Mouse (Mus musculus): ENCODE measurements around the gene Dgki. TPM values are rescaled to one million over a fixed set of nuclear protein-coding genes. Genes with fewer than 3 reads are reported as not detected.

Gene Dgki
- total and polyA plus RNA-seq, 3 experiments, result not detected

DNA sequence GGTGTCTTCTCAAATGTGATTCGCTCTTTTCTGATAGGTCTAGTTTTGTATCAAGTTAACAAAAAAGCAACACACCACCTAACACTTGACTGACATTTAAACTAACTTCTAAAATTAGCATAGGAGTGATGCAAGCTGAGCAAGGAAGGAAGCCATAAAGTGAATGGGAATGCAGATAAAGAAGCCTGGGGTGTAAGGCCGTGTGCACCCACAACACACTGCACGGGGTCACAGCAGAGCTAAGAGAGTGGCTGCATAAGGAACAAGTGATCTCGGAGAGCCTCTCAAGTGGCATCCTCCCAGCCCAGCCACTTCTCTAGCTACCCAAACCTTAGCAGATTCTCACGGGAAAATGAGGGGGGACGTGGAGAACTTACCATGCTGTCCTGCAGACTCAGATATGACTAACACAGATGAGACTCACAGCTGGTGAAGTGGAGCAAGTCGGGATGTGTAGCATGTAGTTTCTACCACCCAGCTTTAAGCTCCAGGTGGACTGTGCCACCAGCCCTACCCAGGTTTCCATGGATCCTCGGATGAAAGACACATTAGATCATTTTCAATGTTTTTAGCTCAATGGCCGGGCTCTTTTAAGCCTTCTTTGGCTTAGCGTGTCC lies 38.6 kb downstream of the Dgki start:
- no peaks in the 10 kb centered on the region for H3K79me2 ChIP-seq (ENCODE audit: control insufficient read depth, insufficient read depth, low read length, poor library complexity)
- DNase-seq (ENCODE audit: low read depth, low spot score), result no peak
- no peaks in the 10 kb centered on the region for H3K9me3 ChIP-seq (replicated peaks; ENCODE audit: insufficient read depth, low read length)
- H3K4me3 ChIP-seq (ENCODE audit: control insufficient read depth in 1 of 2, insufficient read depth in 1 of 2, low read depth in 2 of 2, low read length in 2 of 2), result no peak overlapping the region
- TF ChIP-seq BHLHE40 (IDR thresholded peaks at IDR 0.05; ENCODE audit: borderline replicate concordance, low read depth, low read length) (no peak), ETS1 (IDR thresholded peaks at IDR 0.05; ENCODE audit: low read depth, low read length) (no peak), USF1 (IDR thresholded peaks at IDR 0.05; ENCODE audit: low read depth, low read length) (no peak), ELF1 (IDR thresholded peaks at IDR 0.05; ENCODE audit: low read depth, low read length) (no peak), NRF1 (IDR thresholded peaks at IDR 0.05; ENCODE audit: insufficient read depth, low read depth, low read length, poor library complexity, severe bottlenecking) (no peak)
- no peaks in the 10 kb centered on the region for H3K27me3 ChIP-seq (ENCODE audit: control insufficient read depth in 1 of 2, insufficient read depth in 2 of 2, low read length in 2 of 2)
- no peak overlapping the region for H3K9ac ChIP-seq (ENCODE audit: control insufficient read depth, low read depth, low read length, poor library complexity, severe bottlenecking)
- H3K36me3 ChIP-seq (ENCODE audit: control insufficient read depth in 1 of 2, insufficient read depth in 2 of 2, low read length in 2 of 2), result no peaks in the 10 kb centered on the region
- H3K4me1 ChIP-seq (ENCODE audit: control insufficient read depth in 1 of 2, insufficient read depth in 2 of 2, low read length in 2 of 2), result no peaks in the 10 kb centered on the region
- no peak overlapping the region for H3K27ac ChIP-seq (ENCODE audit: control insufficient read depth, low read depth, low read length)

GRCm38 (mm10) chr6:37258662-37259061 lies 41.3 kb downstream of the Dgki start:
- H3K27me3 ChIP-seq (ENCODE audit: control insufficient read depth in 1 of 2, insufficient read depth in 2 of 2, low read length in 2 of 2), result no peaks in the 10 kb centered on the region
- H3K9ac ChIP-seq (ENCODE audit: control insufficient read depth, low read depth, low read length, poor library complexity, severe bottlenecking), result no peak overlapping the region
- H3K4me3 ChIP-seq (ENCODE audit: control insufficient read depth in 1 of 2, insufficient read depth in 1 of 2, low read depth in 2 of 2, low read length in 2 of 2), result no peak overlapping the region
- no peaks in the 10 kb centered on the region for H3K79me2 ChIP-seq (ENCODE audit: control insufficient read depth, insufficient read depth, low read length, poor library complexity)
- no peaks in the 10 kb centered on the region for H3K36me3 ChIP-seq (ENCODE audit: control insufficient read depth in 1 of 2, insufficient read depth in 2 of 2, low read length in 2 of 2)
- H3K4me1 ChIP-seq (ENCODE audit: control insufficient read depth in 1 of 2, insufficient read depth in 2 of 2, low read length in 2 of 2), result no peaks in the 10 kb centered on the region
- DNase-seq (ENCODE audit: low read depth, low spot score), result no peak
- H3K9me3 ChIP-seq (replicated peaks; ENCODE audit: insufficient read depth, low read length), result no peaks in the 10 kb centered on the region
- TF ChIP-seq POLR2AphosphoS2 (IDR thresholded peaks at IDR 0.05; ENCODE audit: low read length) (no peak), EP300 (IDR thresholded peaks at IDR 0.05; ENCODE audit: low read depth in 1 of 2, low read length in 2 of 2) (no peak), GATA1 (IDR thresholded peaks at IDR 0.05; ENCODE audit: low read depth, low read length) (no peak), ZKSCAN1 (IDR thresholded peaks at IDR 0.05; ENCODE audit: low read depth, low read length) (no peak), RCOR1 (IDR thresholded peaks at IDR 0.05; ENCODE audit: low read depth, low read length) (no peak)
- H3K27ac ChIP-seq (ENCODE audit: control insufficient read depth, low read depth, low read length), result no peak overlapping the region

DNA sequence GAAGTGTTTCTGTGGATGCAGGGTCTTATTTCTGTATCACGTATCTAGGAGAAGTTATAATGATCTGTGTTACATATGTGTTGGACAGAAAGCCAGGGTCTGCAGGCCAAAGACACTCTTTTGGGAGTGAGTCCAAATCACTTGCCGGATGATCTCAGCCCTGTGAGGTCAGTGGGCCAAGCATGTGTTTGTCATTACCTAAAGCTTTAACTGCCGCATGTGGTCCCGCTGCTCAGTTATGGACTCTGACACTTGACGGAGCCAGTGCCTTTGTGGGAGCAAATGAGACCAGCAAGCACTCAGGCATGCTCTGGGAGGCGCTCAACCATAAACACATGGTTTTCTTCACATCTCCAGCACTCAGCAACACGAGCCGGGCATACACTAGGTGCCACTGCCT lies 45.8 kb downstream of the Dgki start:
- Histone ChIP-seq H3K4me3 (ENCODE audit: control insufficient read depth in 1 of 2, insufficient read depth in 1 of 2, low read depth in 2 of 2, low read length in 2 of 2) (no peak overlapping the region), H3K27me3 (ENCODE audit: control insufficient read depth in 1 of 2, insufficient read depth in 2 of 2, low read length in 2 of 2) (no peaks in the 10 kb centered on the region), H3K9ac (ENCODE audit: control insufficient read depth, low read depth, low read length, poor library complexity, severe bottlenecking) (no peak overlapping the region), H3K4me1 (ENCODE audit: control insufficient read depth in 1 of 2, insufficient read depth in 2 of 2, low read length in 2 of 2) (no peaks in the 10 kb centered on the region), H3K79me2 (ENCODE audit: control insufficient read depth, insufficient read depth, low read length, poor library complexity) (no peaks in the 10 kb centered on the region), H3K36me3 (ENCODE audit: control insufficient read depth in 1 of 2, insufficient read depth in 2 of 2, low read length in 2 of 2) (no peaks in the 10 kb centered on the region), H3K9me3 (replicated peaks; ENCODE audit: insufficient read depth, low read length) (no peaks in the 10 kb centered on the region), H3K27ac (ENCODE audit: control insufficient read depth, low read depth, low read length) (no peak overlapping the region)
- no peak for DNase-seq (ENCODE audit: low read depth, low spot score)
- TF ChIP-seq RAD21 (IDR thresholded peaks at IDR 0.05; ENCODE audit: low read depth, low read length) (no peak), EP300 (IDR thresholded peaks at IDR 0.05; ENCODE audit: low read depth in 1 of 2, low read length in 2 of 2) (no peak), SMC3 (IDR thresholded peaks at IDR 0.05; ENCODE audit: low read depth, low read length) (no peak), ZMIZ1 (IDR thresholded peaks at IDR 0.05; ENCODE audit: low read depth, low read length) (no peak), ZNF384 (IDR thresholded peaks at IDR 0.05; ENCODE audit: low read depth, low read length) (no peak), MXI1 (IDR thresholded peaks at IDR 0.05; ENCODE audit: low read depth, low read length) (no peak), USF2 (IDR thresholded peaks at IDR 0.05; ENCODE audit: borderline replicate concordance in 1 of 2, insufficient read depth in 1 of 2, low read depth in 1 of 2, low read length in 2 of 2) (no peak), TBP (IDR thresholded peaks at IDR 0.05; ENCODE audit: low read depth, low read length) (no peak), MYC (IDR thresholded peaks at IDR 0.05; ENCODE audit: low read depth, low read length) (no peak), UBTF (IDR thresholded peaks at IDR 0.05; ENCODE audit: borderline replicate concordance, insufficient read depth, low read depth, low read length) (no peak), MYB (IDR thresholded peaks at IDR 0.05; ENCODE audit: low read depth, low read length) (no peak), CHD1 (IDR thresholded peaks at IDR 0.05; ENCODE audit: low read depth, low read length) (no peak)
